Mouse (Mus musculus) small intestine, adult 2 months (tissue): ENCODE results near the gene Npr2.

Source experiments
- CTCF ChIP-seq: fragments of 200-500 bp; IDR thresholded peaks from 2 replicates; pipeline ENCODE4 v1.5.1; 2012; ENCODE audit warnings: low read depth, mild to moderate bottlenecking, control low read depth, inconsistent platforms, low read length, moderate library complexity, mixed read lengths; ENCODE audit not compliant: insufficient replicate concordance, insufficient read length; ENCODE audit errors: extremely low read depth
- POLR2A ChIP-seq: fragments of 200-500 bp; IDR thresholded peaks from 2 replicates; pipeline ENCODE4 v1.6.1; 2012; ENCODE audit warnings: low read depth, mild to moderate bottlenecking, control low read depth, inconsistent platforms, low read length, moderate library complexity

- TF ChIP-seq POLR2A (no peak), CTCF (no peak)
Measured at GRCm38 (mm10) chr4:43587681-43588080, 44.1 kb upstream of the Npr2 start.
